ENCODE assay signal across 18 mouse cellular contexts in genomic region chr10:58636431-58637080, GRCm38 (mm10). TPM values are rescaled to one million over a fixed set of nuclear protein-coding genes. Genes with fewer than 3 reads are reported as not detected.
DNase-seq lines count a peak whose midpoint lies in the region; ATAC-seq lines count a peak whose summit lies in the region.
"Had no signal": no experiment of that assay in that cellular context is flagged by ENCODE, and none has a peak within 500 bp of the region (broad histone marks: within the 10 kb centered on the region; RNA-seq: fewer than 3 reads in every experiment).

No protein-coding gene starts in this region.

- H3K4me2 ChIP-seq in hindbrain, embryonic 12.5 days (replicated peaks) = no peak overlapping the region
- no peak overlapping the region for H3K4me2 ChIP-seq in hindbrain, embryonic 16.5 days (ENCODE audit: low read length)
- no peak overlapping the region for H3K4me2 ChIP-seq in lung, embryonic 16.5 days (ENCODE audit: low read depth, low read length)
- no peak overlapping the region for H3K4me2 ChIP-seq in neural tube, embryonic 11.5 days (ENCODE audit: low read depth)
- H3K4me2 ChIP-seq: heart, embryonic 15.5 days; hindbrain, embryonic 14.5 days; liver, embryonic 12.5 days; lung, embryonic 15.5 days had no signal

- 45% methylated on average over 7 of the region's 7 CpGs for WGBS in hindbrain, embryonic 12.5 days
- 57% methylated on average over 7 of the region's 7 CpGs for WGBS in hindbrain, embryonic 16.5 days
- WGBS in lung, embryonic 16.5 days = 43% methylated on average over 7 of the region's 7 CpGs
- 58% methylated on average over 7 of the region's 7 CpGs for WGBS in neural tube, embryonic 11.5 days

- no peak overlapping the region for H3K4me3 ChIP-seq in hindbrain, embryonic 12.5 days
- no peak overlapping the region for H3K4me3 ChIP-seq in hindbrain, embryonic 16.5 days (ENCODE audit: low read length)
- no peak overlapping the region for H3K4me3 ChIP-seq in lung, embryonic 16.5 days (ENCODE audit: low read length)
- H3K4me3 ChIP-seq in neural tube, embryonic 11.5 days (ENCODE audit: low read depth, low read length) = no peak overlapping the region
- H3K4me3 ChIP-seq: heart, embryonic 15.5 days; liver, embryonic 12.5 days; lung, embryonic 15.5 days; megakaryocyte, embryonic 14.5 days had no signal

- DNase-seq in lung, postnatal 36 days = no peak
- peak; percentile 25 for DNase-seq in embryo, embryonic 9.5 days (ENCODE audit: extremely low spot score)
- DNase-seq in neural tube, embryonic 11.5 days (ENCODE audit: low spot score) = peak; percentile 57
- no peak for DNase-seq in layer of hippocampus, adult 11-12 months (ENCODE audit: low spot score)
- DNase-seq: adrenal gland, postnatal 10 days; B cell, adult 2 months; cerebellum, adult 18-20 months; cerebellum, postnatal 36 days; heart, adult 11 months; kidney, postnatal 36 days had no signal

- H3K9me3 ChIP-seq in hindbrain, embryonic 12.5 days (replicated peaks) = no peaks in the 10 kb centered on the region
- H3K9me3 ChIP-seq in hindbrain, embryonic 16.5 days (ENCODE audit: control insufficient read depth, low read length) = no peaks in the 10 kb centered on the region
- no peaks in the 10 kb centered on the region for H3K9me3 ChIP-seq in lung, embryonic 16.5 days (ENCODE audit: control insufficient read depth, low read length)
- no peaks in the 10 kb centered on the region for H3K9me3 ChIP-seq in neural tube, embryonic 11.5 days (ENCODE audit: control insufficient read depth, low read length)
- H3K9me3 ChIP-seq: heart, embryonic 15.5 days; liver, embryonic 12.5 days; lung, embryonic 15.5 days had no signal

- H3K36me3 ChIP-seq in hindbrain, embryonic 12.5 days = no peaks in the 10 kb centered on the region
- H3K36me3 ChIP-seq in hindbrain, embryonic 16.5 days (ENCODE audit: control insufficient read depth, insufficient read depth, low read length) = no peaks in the 10 kb centered on the region
- no peaks in the 10 kb centered on the region for H3K36me3 ChIP-seq in lung, embryonic 16.5 days (ENCODE audit: control insufficient read depth, insufficient read depth, low read length)
- H3K36me3 ChIP-seq in neural tube, embryonic 11.5 days (ENCODE audit: control insufficient read depth, insufficient read depth, low read length) = no peaks in the 10 kb centered on the region
- H3K36me3 ChIP-seq: heart, embryonic 15.5 days; liver, embryonic 12.5 days; lung, embryonic 15.5 days had no signal

- H3K27me3 ChIP-seq in hindbrain, embryonic 12.5 days = no peaks in the 10 kb centered on the region
- H3K27me3 ChIP-seq in hindbrain, embryonic 16.5 days (replicated peaks; ENCODE audit: control insufficient read depth, insufficient read depth, low read length) = no peaks in the 10 kb centered on the region
- no peaks in the 10 kb centered on the region for H3K27me3 ChIP-seq in lung, embryonic 16.5 days (ENCODE audit: control insufficient read depth, insufficient read depth, low read depth, low read length)
- H3K27me3 ChIP-seq in neural tube, embryonic 11.5 days (ENCODE audit: control insufficient read depth, insufficient read depth, low read length) = no peaks in the 10 kb centered on the region
- H3K27me3 ChIP-seq: heart, embryonic 15.5 days; liver, embryonic 12.5 days; lung, embryonic 15.5 days; megakaryocyte, embryonic 14.5 days had no signal

- H3K4me1 ChIP-seq in hindbrain, embryonic 12.5 days = peaks cover 20% of the 10 kb centered on the region
- 0 out of 2 replicates have a peak, but pooled peaks cover 2% of the 10 kb centered on the region for H3K4me1 ChIP-seq in hindbrain, embryonic 16.5 days (ENCODE audit: control insufficient read depth, insufficient read depth, low read depth, low read length)
- peaks cover 4% of the 10 kb centered on the region; the same call in 1 of the 2 replicates for H3K4me1 ChIP-seq in lung, embryonic 16.5 days (replicated peaks; ENCODE audit: control insufficient read depth, insufficient read depth, low read length)
- H3K4me1 ChIP-seq in neural tube, embryonic 11.5 days (ENCODE audit: control insufficient read depth, insufficient read depth, low read length) = 0 out of 2 replicates have a peak, but pooled peaks cover 3% of the 10 kb centered on the region
- H3K4me1 ChIP-seq: liver, embryonic 12.5 days; megakaryocyte, embryonic 14.5 days had no signal

- H3K9ac ChIP-seq in hindbrain, embryonic 12.5 days = no peak overlapping the region
- no peak overlapping the region for H3K9ac ChIP-seq in hindbrain, embryonic 16.5 days (ENCODE audit: low read depth, low read length)
- H3K9ac ChIP-seq in lung, embryonic 16.5 days (ENCODE audit: low read length) = no peak overlapping the region
- no peak overlapping the region for H3K9ac ChIP-seq in neural tube, embryonic 11.5 days (ENCODE audit: low read length)
- H3K9ac ChIP-seq: heart, embryonic 15.5 days; hindbrain, embryonic 14.5 days; liver, embryonic 12.5 days; lung, embryonic 15.5 days had no signal

- no peak overlapping the region for H3K27ac ChIP-seq in hindbrain, embryonic 12.5 days
- H3K27ac ChIP-seq in hindbrain, embryonic 16.5 days (ENCODE audit: low read depth, low read length) = no peak overlapping the region
- H3K27ac ChIP-seq in lung, embryonic 16.5 days (ENCODE audit: low read length) = no peak overlapping the region
- no peak overlapping the region for H3K27ac ChIP-seq in neural tube, embryonic 11.5 days (ENCODE audit: low read depth, low read length)
- H3K27ac ChIP-seq: heart, embryonic 15.5 days; hindbrain, embryonic 14.5 days; liver, embryonic 12.5 days; lung, embryonic 15.5 days had no signal

- peak; percentile 7; the same call in 1 of the 2 replicates for ATAC-seq in hindbrain, embryonic 12.5 days (ENCODE audit: low FRiP score)
- no peak for ATAC-seq in hindbrain, embryonic 16.5 days
- ATAC-seq in lung, embryonic 16.5 days (ENCODE audit: low read depth) = 0 out of 2 replicates have a peak, but pooled peaks have one; percentile 10
- no peak for ATAC-seq in neural tube, embryonic 11.5 days (ENCODE audit: insufficient read depth, low FRiP score, low TSS enrichment)
- ATAC-seq: liver, embryonic 12.5 days had no signal

RNA-seq across cellular contexts. Expression of gene Edar, which starts 38.9 kb away (rescaled TPM):
- 0.07 and 0.32 TPM in 2 replicates for polyA plus RNA-seq in hindbrain, embryonic 12.5 days (2016; fragmentation: Nextera tagmentation; extraction: Ambion mirVana)
- 0.15 and 0.56 TPM in 2 replicates for polyA plus RNA-seq in hindbrain, embryonic 16.5 days (2015; fragmentation: Nextera tagmentation; extraction: Ambion mirVana)
- 0.23 and 0.35 TPM in 2 replicates for polyA plus RNA-seq in lung, embryonic 16.5 days (2015; fragmentation: Nextera tagmentation; extraction: Ambion mirVana)
- 0.30 and 0.32 TPM in 2 replicates for polyA plus RNA-seq in neural tube, embryonic 11.5 days (2014; fragmentation: Nextera tagmentation; extraction: Ambion mirVana)

Comparison
In these comparisons a context has a peak if more than half of its experiments do, and no peak if none do; other contexts are left out.
1. ATAC-seq: peak in hindbrain, embryonic 12.5 days (single experiment) and lung, embryonic 16.5 days (single experiment); none in hindbrain, embryonic 16.5 days (single experiment) and neural tube, embryonic 11.5 days (single experiment).
2. DNase-seq: peak in embryo, embryonic 9.5 days (single experiment) and neural tube, embryonic 11.5 days (single experiment); none in lung, postnatal 36 days (single experiment) and layer of hippocampus, adult 11-12 months (single experiment).